Mouse (Mus musculus) CH12F3 (cell line): ENCODE data around the gene Snx9.

Source experiments
- in situ Hi-C: fragments of 300-500 bp; cut with MboI; formaldehyde crosslinking; loops from 2 replicates; pipeline ENCODE4 v1.14.3; 2020; ENCODE audit warnings: low sequenced_read_pairs

Snx9 gene

GRCm38 (mm10) chr17:5912797-5913196 lies 71.7 kb downstream of the Snx9 start:
- in situ Hi-C loops: loop anchor here (25.0 kb wide), 1 partner anchor 475 kb away; the partner anchor contains the start of gene Tmem242

GRCm38 (mm10) chr17:5914217-5914616 lies 73.1 kb downstream of the Snx9 start:
- in situ Hi-C loops: loop anchor here (25.0 kb wide), 1 partner anchor 477 kb away; the partner anchor contains the start of gene Tmem242

- in situ Hi-C loops: loop anchor here (25.0 kb wide), 1 partner anchor 485 kb away; the partner anchor contains the start of gene Tmem242
These were observed 80.8 kb downstream of the Snx9 start for GRCm38 (mm10) chr17:5921954-5922353.

DNA sequence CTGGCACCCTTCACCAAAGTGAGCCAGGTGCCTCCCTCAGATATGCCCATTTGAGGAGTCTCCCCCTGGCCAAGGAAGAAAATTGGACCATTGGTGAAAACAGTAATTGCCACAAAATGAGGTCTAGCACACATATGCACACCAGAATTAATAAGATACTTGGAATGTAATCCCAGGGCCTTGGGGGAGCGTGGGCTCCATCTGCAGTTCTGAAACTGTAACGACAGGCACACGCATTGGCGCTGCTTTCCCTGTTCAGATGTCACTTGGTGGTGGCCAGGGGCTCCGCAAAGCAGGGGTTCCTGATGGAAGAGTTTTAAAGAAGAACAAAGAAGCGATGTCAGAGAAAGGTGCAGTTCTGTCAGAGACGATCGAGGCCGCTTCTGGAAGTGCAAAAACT lies 82.2 kb downstream of the Snx9 start:
- in situ Hi-C loops: loop anchor here (25.0 kb wide), 1 partner anchor 486 kb away; the partner anchor contains the start of gene Tmem242

DNA sequence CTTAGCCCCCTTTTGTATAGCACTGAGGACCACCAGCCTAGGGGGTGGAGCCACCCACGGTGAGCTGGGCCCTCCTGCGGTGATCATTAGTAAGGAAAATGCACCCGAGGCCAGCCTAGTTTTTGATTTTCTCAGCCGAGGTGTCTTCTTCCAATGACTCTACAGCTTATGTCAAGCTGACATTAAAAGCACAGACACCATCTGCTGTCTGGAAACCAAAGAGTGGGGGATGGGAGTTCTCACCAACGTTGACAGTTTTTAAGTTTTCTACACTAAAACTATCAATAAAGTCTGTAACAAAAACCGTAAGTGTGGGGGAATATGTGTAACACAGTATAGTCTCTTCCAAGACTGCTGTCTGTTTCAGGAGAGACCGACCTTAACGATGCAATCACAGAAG lies 83.1 kb downstream of the Snx9 start:
- in situ Hi-C loops: loop anchor here (25.0 kb wide), 1 partner anchor 487 kb away; the partner anchor contains the start of gene Tmem242

DNA sequence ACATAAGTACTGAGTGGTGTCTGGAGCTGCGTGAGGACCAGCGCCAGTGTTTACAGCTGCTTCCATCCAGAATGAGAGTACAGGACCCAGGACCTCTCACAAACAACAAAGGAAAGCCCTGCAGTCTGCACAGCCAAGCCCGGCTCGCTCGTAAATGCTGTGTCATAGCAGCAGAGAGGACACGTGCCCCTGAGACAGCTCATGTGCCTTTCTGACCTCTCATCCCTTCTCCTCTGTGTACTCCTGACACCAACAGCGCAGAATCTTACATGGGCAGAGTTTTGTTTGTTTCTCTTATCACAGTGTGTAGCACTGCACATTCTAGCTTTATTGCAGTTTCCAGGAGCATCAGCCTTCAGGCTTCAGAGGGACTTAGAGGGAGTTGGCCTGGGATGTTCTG lies 85.6 kb downstream of the Snx9 start:
- in situ Hi-C loops: no loop called here

DNA sequence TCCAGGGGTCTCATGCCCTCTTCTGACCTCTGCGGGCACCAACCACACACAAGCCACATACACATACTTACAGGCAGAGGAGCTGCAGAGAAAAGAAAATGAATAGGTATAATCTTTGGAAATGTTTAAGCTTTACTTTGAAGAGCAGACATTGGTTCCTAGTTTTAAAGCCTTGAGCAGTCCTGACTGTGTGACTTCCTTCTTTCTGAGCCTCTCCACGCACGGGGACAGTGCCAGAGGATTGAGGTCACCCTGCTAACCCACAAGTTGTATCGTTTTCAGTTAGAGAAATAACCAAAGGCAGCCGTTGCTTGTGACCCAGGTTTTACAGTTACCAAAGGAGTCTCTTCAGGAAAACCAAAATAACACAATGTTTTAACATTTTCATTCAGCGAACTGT lies 87.9 kb downstream of the Snx9 start:
- in situ Hi-C loops: no loop called here

DNA sequence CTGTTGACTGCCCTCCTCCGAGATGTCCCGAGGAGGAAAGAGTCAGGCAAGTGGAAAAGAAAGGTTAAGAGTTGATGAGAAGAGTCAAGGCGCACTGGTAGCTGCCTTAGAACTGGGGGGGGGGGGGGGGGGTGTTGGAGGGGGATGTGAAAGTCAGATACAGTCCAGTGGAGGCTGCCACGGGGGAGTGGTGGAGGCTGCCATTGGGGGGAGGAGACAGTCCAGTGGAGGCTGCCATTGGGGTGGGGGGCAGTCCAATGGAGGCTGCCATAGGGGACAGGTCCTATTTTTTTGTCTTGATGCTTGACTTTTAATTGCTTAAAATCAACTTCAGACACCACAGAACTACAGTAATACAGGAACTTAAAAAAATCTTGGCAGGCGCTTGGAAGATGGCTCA lies 91.0 kb downstream of the Snx9 start:
- in situ Hi-C loops: no loop called here

DNA sequence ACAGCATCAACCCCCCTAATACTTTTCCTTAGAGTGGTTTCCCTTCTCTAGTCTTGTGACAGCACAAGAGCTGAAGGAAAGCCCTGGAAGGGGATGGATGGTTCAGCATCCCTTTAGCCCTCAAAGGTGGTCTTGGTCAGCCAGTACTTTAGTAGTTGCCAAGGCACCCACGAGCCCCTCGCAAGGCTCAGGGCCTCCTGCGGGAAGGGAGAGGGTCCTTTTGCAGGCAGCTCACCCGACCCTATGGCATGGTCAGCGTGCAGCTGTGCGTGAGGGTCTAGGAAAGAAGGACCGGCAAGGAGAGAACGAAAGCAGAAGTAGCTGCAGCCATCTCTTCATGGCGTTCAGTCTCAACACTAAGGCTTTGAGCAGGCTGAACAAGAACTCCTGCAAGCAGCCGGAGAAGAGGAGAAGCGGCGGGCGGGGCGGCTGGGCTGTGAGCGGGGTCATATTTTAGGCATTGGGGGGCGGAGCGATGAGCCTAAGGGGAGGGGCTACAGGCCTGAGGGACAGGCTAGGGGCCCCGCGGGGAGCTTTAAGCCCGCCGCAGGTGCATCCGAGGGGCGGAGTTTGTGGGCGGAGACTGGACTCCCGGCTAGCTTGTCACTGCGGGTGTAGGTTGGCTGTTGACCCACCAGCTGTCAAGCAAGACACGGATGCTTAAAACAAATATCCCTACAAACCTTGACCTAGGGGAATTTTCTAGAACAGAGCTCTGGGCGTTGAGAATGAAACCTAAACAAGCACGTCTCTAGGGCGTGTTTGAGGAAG lies 93.6 kb downstream of the Snx9 start:
- in situ Hi-C loops: no loop called here

DNA sequence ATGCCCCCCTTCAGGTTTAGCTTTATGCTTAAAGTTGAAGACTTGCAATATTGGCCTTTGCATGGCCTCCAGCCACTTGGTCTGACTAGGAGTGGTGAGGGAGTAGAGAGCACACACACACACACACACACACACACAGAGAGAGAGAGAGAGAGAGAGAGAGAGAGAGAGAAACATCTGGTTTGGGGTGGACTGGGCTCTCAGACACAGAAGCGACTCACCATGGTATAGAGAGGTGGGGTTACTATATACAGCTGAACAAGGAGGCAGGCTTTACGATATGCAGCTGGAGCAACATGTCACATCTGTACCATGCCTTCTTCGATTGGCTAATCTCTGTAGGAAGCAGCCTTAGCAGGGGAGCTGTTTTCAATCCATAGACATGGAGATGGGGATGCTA lies 94.6 kb downstream of the Snx9 start:
- in situ Hi-C loops: no loop called here

DNA sequence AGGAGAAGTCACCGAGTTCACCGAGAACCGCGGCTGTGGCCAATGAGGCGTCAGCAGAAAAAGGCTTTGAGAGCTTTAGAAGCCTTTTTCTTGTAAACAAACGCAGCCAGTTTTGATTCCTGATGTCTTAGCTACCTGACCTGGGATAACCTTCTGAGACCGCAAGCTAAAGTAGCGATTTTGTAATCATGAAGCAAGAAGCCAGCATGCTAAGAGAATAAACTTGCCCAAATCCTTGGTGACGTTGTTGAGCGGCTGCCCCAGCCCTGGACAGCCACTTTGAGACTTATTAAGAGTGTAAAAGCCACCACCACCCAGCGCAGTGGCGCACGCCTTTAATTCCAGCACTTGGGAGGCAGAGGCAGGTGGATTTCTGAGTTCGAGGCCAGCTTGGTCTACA lies 95.1 kb downstream of the Snx9 start:
- in situ Hi-C loops: no loop called here

DNA sequence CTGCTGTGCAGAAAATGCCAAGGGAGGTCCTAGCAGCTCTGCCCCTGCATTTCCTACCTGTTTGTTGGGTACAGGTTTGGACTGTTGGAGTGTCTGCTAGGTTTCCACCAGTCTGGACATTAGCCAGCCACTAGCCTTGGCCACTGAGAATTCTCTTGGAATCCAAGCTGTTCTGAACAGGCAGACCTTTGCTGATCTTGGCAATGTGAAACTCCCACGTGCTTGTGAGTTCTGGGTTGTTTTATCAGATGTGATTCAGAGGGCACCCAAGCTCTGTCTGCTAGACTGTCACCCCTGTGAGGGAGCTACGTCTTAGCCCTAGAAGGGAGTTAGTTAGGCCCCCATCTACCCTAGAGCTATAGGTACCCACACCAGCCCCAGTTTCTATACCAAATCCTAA lies 96.3 kb downstream of the Snx9 start:
- in situ Hi-C loops: no loop called here

DNA sequence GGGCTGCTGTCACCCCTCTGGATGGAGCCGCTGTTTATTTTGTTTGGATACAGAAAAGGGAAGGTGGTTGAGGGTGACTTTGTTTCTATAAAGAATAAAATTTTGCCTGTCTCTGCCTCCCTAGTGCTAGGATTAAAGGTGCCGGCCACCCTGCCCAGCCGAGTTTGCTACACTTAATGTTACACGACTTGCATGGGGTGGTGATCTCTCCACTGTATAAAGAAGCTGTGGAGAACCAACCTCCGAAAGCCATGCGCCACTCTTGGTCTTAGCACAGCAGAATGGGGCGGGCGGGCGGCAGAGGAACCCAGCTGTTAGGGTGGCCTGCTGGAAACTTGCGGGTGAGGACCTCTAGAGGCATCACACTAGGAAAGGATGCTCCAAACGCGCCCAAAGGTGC lies 98.7 kb downstream of the Snx9 start:
- in situ Hi-C loops: loop anchor here (10.0 kb wide), 1 partner anchor 65 kb away; no protein-coding TSS in a partner anchor

GRCm38 (mm10) chr17:5940792-5941191 lies 99.7 kb downstream of the Snx9 start:
- in situ Hi-C loops: loop anchor here (10.0 kb wide), 1 partner anchor 64 kb away; no protein-coding TSS in a partner anchor

DNA sequence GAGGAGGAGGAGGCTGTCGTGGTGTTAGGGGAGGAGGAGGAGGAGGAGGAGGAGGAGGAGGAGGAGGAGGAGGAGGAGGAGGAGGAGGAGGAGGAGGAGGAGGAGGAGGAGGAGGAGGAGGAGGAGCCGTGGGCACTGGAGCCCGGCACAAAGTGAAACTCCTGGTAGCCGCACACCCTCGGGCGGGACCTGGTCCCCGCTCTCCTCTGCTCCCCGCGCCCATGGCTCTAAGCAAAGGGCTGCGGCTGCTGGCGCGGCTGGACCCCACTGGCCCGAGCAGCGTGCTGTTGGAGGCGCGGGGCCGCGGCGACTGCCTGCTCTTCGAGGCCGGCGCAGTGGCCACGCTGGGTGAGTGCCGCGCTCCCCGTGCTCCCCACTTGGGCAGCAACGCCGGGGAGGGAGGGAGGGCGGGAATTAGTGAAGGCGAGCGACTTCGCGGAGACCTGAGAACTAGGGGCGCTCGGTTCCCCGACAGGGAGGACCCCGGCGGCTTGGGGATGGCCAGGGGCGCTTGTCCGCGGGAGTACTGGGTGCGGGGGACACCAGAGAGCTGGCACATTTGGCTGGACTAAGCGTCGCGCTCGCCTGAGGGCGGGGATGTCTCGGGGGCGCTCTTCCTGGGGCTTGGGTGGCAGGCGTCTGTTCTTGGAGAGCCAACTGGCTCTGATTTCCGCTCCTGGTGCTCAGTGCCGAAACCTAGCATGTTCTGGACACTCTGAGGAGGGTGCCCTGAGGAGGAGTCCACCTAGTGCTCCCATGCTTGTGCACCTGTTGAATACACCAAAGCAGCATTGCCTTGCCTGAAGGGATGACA lies 100.3 kb downstream of the Snx9 start, which contains the start of gene Synj2:
Gene Synj2, plus strand, starts transcription at position 51 of the 814 bp plus-strand sequence.
- in situ Hi-C loops: loop anchor here (10.0 kb wide), 1 partner anchor 63 kb away; no protein-coding TSS in a partner anchor

GRCm38 (mm10) chr17:5942156-5942555 lies 101.0 kb downstream of the Snx9 start:
- in situ Hi-C loops: loop anchor here (10.0 kb wide), 1 partner anchor 63 kb away; no protein-coding TSS in a partner anchor

- in situ Hi-C loops: loop anchor here (10.0 kb wide), 1 partner anchor 62 kb away; no protein-coding TSS in a partner anchor
These were observed 101.9 kb downstream of the Snx9 start for GRCm38 (mm10) chr17:5943053-5943452.

DNA sequence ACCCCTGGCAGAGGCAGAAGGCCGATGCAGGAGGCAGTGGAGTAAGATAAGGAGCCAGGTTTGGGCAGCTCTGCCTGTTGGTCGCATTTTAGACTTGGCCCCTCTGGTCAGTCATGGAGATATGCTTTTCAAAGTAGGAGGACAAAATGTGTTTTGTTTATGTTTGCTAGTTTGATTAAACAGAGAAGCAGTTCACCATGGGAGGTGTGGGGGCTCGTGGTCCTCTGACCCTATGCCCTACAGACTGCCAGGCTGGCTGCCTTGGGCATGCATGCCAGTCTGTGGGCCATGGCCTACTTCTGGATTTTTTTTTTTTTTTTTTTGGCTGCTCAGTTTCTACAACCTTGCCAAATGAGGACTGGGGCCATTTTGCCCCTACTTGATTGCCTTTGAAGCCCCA lies 105.9 kb downstream of the Snx9 start:
- in situ Hi-C loops: loop anchor here (10.0 kb wide), 1 partner anchor 58 kb away; no protein-coding TSS in a partner anchor

- in situ Hi-C loops: no loop called here
These were observed 111.3 kb downstream of the Snx9 start for GRCm38 (mm10) chr17:5952455-5952854.

DNA sequence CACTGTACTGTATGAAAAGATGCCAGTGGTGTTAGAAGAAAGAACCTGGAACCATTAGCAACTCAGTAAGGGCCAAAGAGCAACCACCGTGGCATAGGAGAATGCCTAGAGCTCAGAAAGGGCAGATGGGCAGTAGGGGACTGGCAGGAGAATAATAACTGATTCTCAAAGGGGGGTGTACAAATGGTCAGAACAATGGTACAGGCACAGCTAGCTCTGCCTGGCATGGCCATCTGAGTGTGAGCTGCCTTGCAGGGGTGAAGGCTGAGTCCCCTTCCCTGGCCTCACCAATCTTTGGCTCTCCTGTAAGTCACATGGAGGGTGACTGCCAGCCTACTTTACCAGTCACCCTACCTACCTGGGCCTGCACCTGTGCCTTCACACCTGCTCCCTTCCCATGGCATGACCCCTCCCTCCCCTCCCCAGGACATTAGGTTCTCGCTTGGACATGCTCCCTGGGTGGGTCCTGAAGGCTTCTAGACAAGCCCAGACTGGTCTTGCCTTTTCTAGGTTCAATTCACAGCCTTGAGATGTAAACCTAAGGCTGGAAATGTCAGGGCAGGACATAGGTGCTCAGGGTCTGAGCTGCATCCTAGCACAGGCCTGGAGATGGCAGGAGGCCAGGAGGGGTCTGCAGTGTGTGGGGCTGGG lies 115.3 kb downstream of the Snx9 start:
- in situ Hi-C loops: no loop called here

DNA sequence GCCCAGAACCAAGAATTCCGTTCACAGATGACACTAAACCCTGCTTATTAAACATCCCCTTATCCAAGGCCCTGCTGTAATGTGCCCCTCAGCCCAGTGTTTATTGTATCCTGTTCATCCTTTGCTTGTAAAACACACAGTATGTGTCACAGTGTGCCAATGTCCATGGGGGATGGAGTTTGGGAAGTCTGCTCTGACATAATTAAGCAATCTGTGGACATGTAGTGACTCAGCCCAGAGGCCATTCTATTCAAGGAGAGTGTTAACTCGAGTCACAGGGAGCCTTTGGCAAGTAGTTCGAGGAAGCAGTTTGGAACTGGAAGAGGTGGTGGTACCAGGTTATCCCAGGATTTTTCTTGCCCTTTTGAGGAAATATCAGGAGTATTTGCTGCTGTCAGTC lies 116.0 kb downstream of the Snx9 start:
- in situ Hi-C loops: no loop called here
